Mouse (Mus musculus): ENCODE results near the gene Thsd7b.
"Not testable (repeated sequence)": the region's sequence is repeated elsewhere in the genome, so short reads cannot be mapped to it uniquely, and the experiment has no call there.

The Thsd7b gene

GRCm38 (mm10) chr1:130085910-130086309 is 812.8 kb downstream of the Thsd7b start:
- no peak for DNase-seq (ENCODE audit: low spot score in 2 of 2)

- no peak for DNase-seq (ENCODE audit: low spot score in 2 of 2)
Observed at GRCm38 (mm10) chr1:130099227-130099626, 826.1 kb downstream of the Thsd7b start.

- DNase-seq (ENCODE audit: low spot score in 2 of 2): no peak
Observed at GRCm38 (mm10) chr1:130112580-130113314, 839.6 kb downstream of the Thsd7b start.

- DNase-seq (ENCODE audit: low spot score in 2 of 2): no peak
Observed at GRCm38 (mm10) chr1:130113549-130113948, 840.4 kb downstream of the Thsd7b start.

- no peak for DNase-seq (ENCODE audit: low spot score in 2 of 2)
Observed at GRCm38 (mm10) chr1:130130901-130131300, 857.8 kb downstream of the Thsd7b start.

GRCm38 (mm10) chr1:130166187-130166586 is 893.1 kb downstream of the Thsd7b start:
- no peak for DNase-seq (ENCODE audit: low spot score in 2 of 2)

- no peak for DNase-seq (ENCODE audit: low spot score in 2 of 2)
Observed at GRCm38 (mm10) chr1:130167260-130167659, 894.2 kb downstream of the Thsd7b start.

- DNase-seq (ENCODE audit: low spot score in 2 of 2): no peak
Observed at GRCm38 (mm10) chr1:130169875-130170274, 896.8 kb downstream of the Thsd7b start.

GRCm38 (mm10) chr1:130170290-130170689 is 897.2 kb downstream of the Thsd7b start:
- DNase-seq (ENCODE audit: low spot score in 2 of 2): no peak

GRCm38 (mm10) chr1:130186836-130187235 is 913.7 kb downstream of the Thsd7b start:
- not testable (repeated sequence) for DNase-seq (ENCODE audit: low spot score in 2 of 2)

GRCm38 (mm10) chr1:130192190-130193028 is 919.3 kb downstream of the Thsd7b start:
- no peak for DNase-seq (ENCODE audit: low spot score in 2 of 2)

- DNase-seq (ENCODE audit: low spot score in 2 of 2): no peak
Observed at GRCm38 (mm10) chr1:130217404-130217803, 944.3 kb downstream of the Thsd7b start.

GRCm38 (mm10) chr1:130222904-130223303 is 949.8 kb downstream of the Thsd7b start:
- no peak for DNase-seq (ENCODE audit: low spot score in 2 of 2)

GRCm38 (mm10) chr1:130245563-130245962 is 972.5 kb downstream of the Thsd7b start:
- DNase-seq (ENCODE audit: low spot score in 2 of 2): no peak

GRCm38 (mm10) chr1:130246264-130246663 is 973.2 kb downstream of the Thsd7b start:
- not testable (repeated sequence) for DNase-seq (ENCODE audit: low spot score in 2 of 2)

- not testable (repeated sequence) for DNase-seq (ENCODE audit: low spot score in 2 of 2)
Observed at GRCm38 (mm10) chr1:130246930-130247329, 973.8 kb downstream of the Thsd7b start.

GRCm38 (mm10) chr1:130262046-130262445 is 988.9 kb downstream of the Thsd7b start:
- no peak for DNase-seq (ENCODE audit: low spot score in 2 of 2)

All from urinary bladder, adult 18-20 months (tissue).